Mouse (Mus musculus) MEL (cell line): ENCODE measurements around the gene Gm49369. TPM values are rescaled to one million over a fixed set of nuclear protein-coding genes. Genes with fewer than 3 reads are reported as not detected.

Experiments
- DNase-seq: peaks from one replicate; pipeline ENCODE4 v3.0.0; 2011; ENCODE audit warnings: low read depth, low spot score
- H3K27ac ChIP-seq: 2 replicates; pipeline ENCODE4 v1.5.1; 2012; ENCODE audit warnings: low read depth, mild to moderate bottlenecking, control low read depth, low read length, moderate library complexity; ENCODE audit not compliant: control insufficient read depth
- H3K27me3 ChIP-seq, 2 experiments: fragments of 150-350 bp in 1 of 2; sonication (generic) in 1 of 2; 2 replicates each; pipeline ENCODE4 v1.6.1; 2012; ENCODE audit warnings: low read length in 2 of 2, mild to moderate bottlenecking in 2 of 2, improper control_type of control experiment in 1 of 2, moderate library complexity in 1 of 2; ENCODE audit not compliant: insufficient read depth in 2 of 2, control insufficient read depth in 1 of 2
- H3K36me3 ChIP-seq, 2 experiments: 2 replicates each; pipeline ENCODE4 v1.6.1; 2012 to 2014; ENCODE audit warnings: low read length in 2 of 2, improper control_type of control experiment in 1 of 2, inconsistent platforms in 1 of 2, mild to moderate bottlenecking in 1 of 2; ENCODE audit not compliant: insufficient read depth in 2 of 2, control insufficient read depth in 1 of 2
- H3K4me1 ChIP-seq, 2 experiments: fragments of 150-350 bp in 1 of 2; sonication (generic) in 1 of 2; 2 replicates each; pipeline ENCODE4 v1.6.1; 2012; ENCODE audit warnings: low read length in 2 of 2, improper control_type of control experiment in 1 of 2, mild to moderate bottlenecking in 1 of 2; ENCODE audit not compliant: insufficient read depth in 2 of 2, control insufficient read depth in 1 of 2
- H3K4me3 ChIP-seq, 2 experiments: fragments of 150-350 bp in 1 of 2; sonication (generic) in 1 of 2; 2 replicates each; pipeline ENCODE4 v1.5.1; 2012; ENCODE audit warnings: low read depth in 2 of 2, low read length in 2 of 2, mild to moderate bottlenecking in 2 of 2, moderate library complexity in 2 of 2, control low read depth in 1 of 2, improper control_type of control experiment in 1 of 2; ENCODE audit not compliant: control insufficient read depth in 1 of 2, insufficient read depth in 1 of 2
- H3K79me2 ChIP-seq: 2 replicates; pipeline ENCODE4 v1.6.1; 2012; ENCODE audit warnings: mild to moderate bottlenecking, low read length, moderate library complexity; ENCODE audit not compliant: control insufficient read depth, poor library complexity, insufficient read depth
- H3K9ac ChIP-seq: 2 replicates; pipeline ENCODE4 v1.6.1; 2012; ENCODE audit warnings: low read depth, mild to moderate bottlenecking, control low read depth, low read length, moderate library complexity; ENCODE audit not compliant: control insufficient read depth, poor library complexity, severe bottlenecking
- H3K9me3 ChIP-seq: fragments of 150-350 bp; sonication (generic); replicated peaks from 2 replicates; pipeline ENCODE4 v1.6.1; 2012; ENCODE audit warnings: mild to moderate bottlenecking, low read length, improper control_type of control experiment, moderate library complexity; ENCODE audit not compliant: insufficient read depth
- CHD1 ChIP-seq: IDR thresholded peaks from 2 replicates; pipeline ENCODE4 v1.6.1; 2012; ENCODE audit warnings: low read depth, mild to moderate bottlenecking, inconsistent platforms, low read length, improper control_type of control experiment
- CTCF ChIP-seq, 3 experiments: IDR thresholded peaks in 2 of 3; conservative IDR thresholded peaks in 1 of 3; 2 replicates each; pipeline ENCODE4 v1.5.1; 2011 to 2012; ENCODE audit warnings: low read length in 3 of 3, low read depth in 2 of 3, mild to moderate bottlenecking in 2 of 3, improper control_type of control experiment in 1 of 3, inconsistent platforms in 1 of 3, mixed read lengths in 1 of 3, moderate library complexity in 1 of 3; ENCODE audit not compliant: control insufficient read depth in 1 of 3, insufficient read depth in 1 of 3, poor library complexity in 1 of 3, severe bottlenecking in 1 of 3
- E2F4 ChIP-seq: IDR thresholded peaks from 2 replicates; pipeline ENCODE4 v1.6.1; 2011; ENCODE audit warnings: low read depth, low read length, improper control_type of control experiment, borderline replicate concordance
- ETS1 ChIP-seq: IDR thresholded peaks from 2 replicates; pipeline ENCODE4 v1.6.1; 2012; ENCODE audit warnings: low read depth, mild to moderate bottlenecking, inconsistent platforms, low read length, improper control_type of control experiment, moderate library complexity
- GABPA ChIP-seq: IDR thresholded peaks from 2 replicates; pipeline ENCODE4 v1.6.1; 2012; ENCODE audit warnings: low read depth, mild to moderate bottlenecking, inconsistent platforms, low read length, improper control_type of control experiment, moderate library complexity
- GATA1 ChIP-seq: IDR thresholded peaks from 2 replicates; pipeline ENCODE4 v1.6.1; 2011; ENCODE audit warnings: low read depth, low read length, improper control_type of control experiment
- JUND ChIP-seq: IDR thresholded peaks from 2 replicates; pipeline ENCODE4 v1.6.1; 2011; ENCODE audit warnings: low read depth, mild to moderate bottlenecking, improper control_type of control experiment, low read length
- MAX ChIP-seq: IDR thresholded peaks from 2 replicates; pipeline ENCODE4 v1.6.1; 2011; ENCODE audit warnings: low read length, improper control_type of control experiment
- MXI1 ChIP-seq: IDR thresholded peaks from 2 replicates; pipeline ENCODE4 v1.6.1; 2011; ENCODE audit warnings: mild to moderate bottlenecking, low read depth, low read length, improper control_type of control experiment
- MYB ChIP-seq: IDR thresholded peaks from 2 replicates; pipeline ENCODE4 v1.6.1; 2011; ENCODE audit warnings: mild to moderate bottlenecking, low read depth, low read length, improper control_type of control experiment
- NRF1 ChIP-seq: IDR thresholded peaks from 2 replicates; pipeline ENCODE4 v1.6.1; 2014; ENCODE audit warnings: low read depth, mild to moderate bottlenecking, inconsistent platforms, low read length, improper control_type of control experiment, moderate library complexity; ENCODE audit not compliant: poor library complexity, insufficient read depth, severe bottlenecking
- POLR2A ChIP-seq, 2 experiments: IDR thresholded peaks; 2 replicates each; pipeline ENCODE4 v1.6.1; 2011 to 2012; ENCODE audit warnings: low read length in 2 of 2, mild to moderate bottlenecking in 2 of 2, control low read depth in 1 of 2, improper control_type of control experiment in 1 of 2, low read depth in 1 of 2, moderate library complexity in 1 of 2; ENCODE audit not compliant: control insufficient read depth in 1 of 2, insufficient read depth in 1 of 2, poor library complexity in 1 of 2
- POLR2AphosphoS5 ChIP-seq: IDR thresholded peaks from 2 replicates; pipeline ENCODE4 v1.6.1; 2012; ENCODE audit warnings: low read depth, borderline replicate concordance, mild to moderate bottlenecking, inconsistent platforms, low read length, moderate library complexity, mixed read lengths
- RAD21 ChIP-seq: IDR thresholded peaks from 2 replicates; pipeline ENCODE4 v1.6.1; 2011; ENCODE audit warnings: mild to moderate bottlenecking, low read depth, low read length, improper control_type of control experiment
- SIN3A ChIP-seq: IDR thresholded peaks from 2 replicates; pipeline ENCODE4 v1.6.1; 2012; ENCODE audit warnings: low read length, improper control_type of control experiment, inconsistent platforms
- TBP ChIP-seq: IDR thresholded peaks from 2 replicates; pipeline ENCODE4 v1.8.0; 2011; ENCODE audit warnings: low read depth, low read length, improper control_type of control experiment
- TCF12 ChIP-seq: IDR thresholded peaks from 2 replicates; pipeline ENCODE4 v1.6.1; 2014; ENCODE audit warnings: low read depth, mild to moderate bottlenecking, inconsistent platforms, low read length, improper control_type of control experiment, moderate library complexity
- ZC3H11A ChIP-seq: IDR thresholded peaks from 2 replicates; pipeline ENCODE4 v1.6.1; 2012; ENCODE audit warnings: low read depth, mild to moderate bottlenecking, inconsistent platforms, low read length, improper control_type of control experiment
- ZKSCAN1 ChIP-seq: IDR thresholded peaks from 2 replicates; pipeline ENCODE4 v1.6.1; 2012; ENCODE audit warnings: low read depth, mild to moderate bottlenecking, inconsistent platforms, low read length, improper control_type of control experiment, moderate library complexity
- ZMIZ1 ChIP-seq: IDR thresholded peaks from 2 replicates; pipeline ENCODE4 v1.6.1; 2012; ENCODE audit warnings: low read depth, mild to moderate bottlenecking, inconsistent platforms, low read length, improper control_type of control experiment, moderate library complexity
- polyA plus RNA-seq, 2 experiments: library from polyadenylated mRNA; stranded (reverse) in 1 of 2; unstranded in 1 of 2; fragments of >175 nt in 1 of 2; fragments of >200 nt in 1 of 2; gene quantifications; 2 replicates each; pipeline versions ENCODE4 v1.2.1 to v1.2.4; 2012; ENCODE audit warnings: low replicate concordance in 2 of 2, low read depth in 1 of 2; ENCODE audit not compliant: insufficient read length in 2 of 2, insufficient read depth in 1 of 2, missing spikeins in 1 of 2
- total RNA-seq: library from RNA; depleted of rRNA; stranded (reverse); fragments of 300-350 nt; gene quantifications from 2 replicates; pipeline ENCODE4 v1.2.3, GENCODE M21; 2012

The Gm49369 gene
- total and polyA plus RNA-seq, 3 experiments, result 3.2 to 15.2 TPM; not detected in 1

DNA sequence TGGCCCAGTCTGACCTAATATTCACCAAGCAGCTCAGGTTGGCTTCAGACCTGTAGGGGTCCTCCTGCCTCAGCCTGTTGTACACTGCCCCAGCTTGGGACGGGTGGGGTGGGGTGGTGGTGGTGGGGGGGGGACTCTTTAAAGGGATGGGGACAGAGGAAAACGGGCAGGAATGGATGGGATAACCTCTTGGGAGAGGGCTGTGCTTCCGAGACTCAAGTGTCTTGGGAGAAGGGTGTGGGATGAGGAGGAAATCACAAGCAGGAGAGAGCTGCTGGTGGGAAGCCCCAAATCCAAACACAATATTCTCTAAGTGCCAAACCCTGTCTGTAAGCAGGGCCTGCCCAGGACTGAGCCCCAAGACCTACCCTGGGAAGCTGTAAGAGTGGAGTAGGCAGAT is 33.8 kb upstream of the Gm49369 start:
- Histone ChIP-seq H3K79me2 (no peaks in the 10 kb centered on the region), H3K36me3 (peaks cover 0 to 13% of the 10 kb centered on the region in 2 experiments; a peak in 2 of 4 replicates), H3K4me1 (peaks cover 6 to 23% of the 10 kb centered on the region in 2 experiments), H3K27ac (no peak overlapping the region), H3K9me3 (no peaks in the 10 kb centered on the region), H3K27me3 (no peaks in the 10 kb centered on the region), H3K9ac (no peak overlapping the region), H3K4me3 (no peak overlapping the region)
- no peak for DNase-seq
- TF ChIP-seq POLR2A (IDR thresholded peaks at IDR 0.05; ENCODE audit: control insufficient read depth in 1 of 2, insufficient read depth in 1 of 2, low read depth in 1 of 2, low read length in 2 of 2, poor library complexity in 1 of 2) (no peak), NRF1 (no peak), CTCF (IDR thresholded peaks at IDR 0.05 in 2 of 3, conservative IDR thresholded peaks at IDR 0.05 in 1 of 3; ENCODE audit: control insufficient read depth in 1 of 3, insufficient read depth in 1 of 3, low read depth in 2 of 3, low read length in 3 of 3, poor library complexity in 1 of 3, severe bottlenecking in 1 of 3) (no peak), MYB (no peak)

DNA sequence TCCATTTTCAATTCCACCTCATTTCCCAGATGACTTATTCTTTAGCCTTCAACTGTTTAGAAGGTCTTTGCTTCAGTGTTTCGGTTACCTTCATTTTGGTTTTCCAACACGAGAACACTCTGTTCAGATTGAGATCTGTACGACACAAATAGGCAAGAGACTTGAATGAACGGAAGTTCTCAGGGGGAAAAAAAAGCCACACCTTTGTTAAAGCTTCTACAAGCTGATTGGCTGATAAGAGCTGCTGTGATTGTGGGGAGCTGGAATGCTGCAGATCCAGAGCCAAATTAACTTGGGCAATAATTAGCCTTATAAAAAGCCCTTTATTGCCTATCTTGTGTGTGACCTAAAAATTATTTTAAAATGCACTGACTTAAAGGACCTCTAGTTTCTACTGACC is 32.8 kb upstream of the Gm49369 start:
- H3K4me3 ChIP-seq, result no peak overlapping the region
- peaks cover 6 to 21% of the 10 kb centered on the region in 2 experiments; a peak in 3 of 4 replicates for H3K4me1 ChIP-seq
- no peak overlapping the region for H3K9ac ChIP-seq
- peaks cover 0 to 8% of the 10 kb centered on the region in 2 experiments; a peak in 2 of 4 replicates for H3K36me3 ChIP-seq
- H3K9me3 ChIP-seq, result no peaks in the 10 kb centered on the region
- H3K27ac ChIP-seq, result no peak overlapping the region
- no peaks in the 10 kb centered on the region for H3K27me3 ChIP-seq
- no peak for TF ChIP-seq JUND
- TF ChIP-seq ZKSCAN1, result no peak
- no peak for TF ChIP-seq ZC3H11A
- no peak for TF ChIP-seq RAD21
- no peak for TF ChIP-seq E2F4
- TF ChIP-seq MAX, result no peak
- TF ChIP-seq GABPA, result no peak
- no peak for TF ChIP-seq CHD1
- TF ChIP-seq TBP, result no peak
- TF ChIP-seq MXI1, result no peak
- no peak for TF ChIP-seq ETS1
- TF ChIP-seq SIN3A, result no peak
- no peak for TF ChIP-seq POLR2A (IDR thresholded peaks at IDR 0.05; ENCODE audit: control insufficient read depth in 1 of 2, insufficient read depth in 1 of 2, low read depth in 1 of 2, low read length in 2 of 2, poor library complexity in 1 of 2)
- TF ChIP-seq TCF12, result no peak
- no peak for TF ChIP-seq GATA1
- TF ChIP-seq NRF1, result no peak
- no peak for TF ChIP-seq CTCF (IDR thresholded peaks at IDR 0.05 in 2 of 3, conservative IDR thresholded peaks at IDR 0.05 in 1 of 3; ENCODE audit: control insufficient read depth in 1 of 3, insufficient read depth in 1 of 3, low read depth in 2 of 3, low read length in 3 of 3, poor library complexity in 1 of 3, severe bottlenecking in 1 of 3)
- TF ChIP-seq ZMIZ1, result no peak
- TF ChIP-seq POLR2AphosphoS5, result no peak
- TF ChIP-seq, all 39 proteins: peak for 0
- H3K79me2 ChIP-seq, result no peaks in the 10 kb centered on the region
- DNase-seq, result no peak
